Mouse (Mus musculus): ENCODE measurements around the gene Rsph6a.

GRCm38 (mm10) chr7:19094471-19094825, 40.0 kb downstream of the Rsph6a start, which contains the start of gene Six5:
- TF ChIP-seq CTCF (IDR thresholded peaks at IDR 0.05; ENCODE audit: low read depth) = no peak
- TF ChIP-seq EP300 (IDR thresholded peaks at IDR 0.05; ENCODE audit: low read depth) = no peak
